Mouse (Mus musculus) c-Kit-positive CD71-positive TER-119-negative erythroid progenitor cells, embryonic 14.5 days (primary cell): ENCODE results near the gene Npas1.

Experiments
- DNase-seq: peaks from one replicate; pipeline ENCODE4 v3.0.0-alpha.2; 2013; ENCODE audit warnings: low read depth

Gene Npas1

GRCm38 (mm10) chr7:16468115-16468514 lies 9.4 kb downstream of the Npas1 start:
- no peak for DNase-seq

- peak; percentile 49 for DNase-seq
Measured at GRCm38 (mm10) chr7:16466565-16466964, 11.0 kb downstream of the Npas1 start.

DNA sequence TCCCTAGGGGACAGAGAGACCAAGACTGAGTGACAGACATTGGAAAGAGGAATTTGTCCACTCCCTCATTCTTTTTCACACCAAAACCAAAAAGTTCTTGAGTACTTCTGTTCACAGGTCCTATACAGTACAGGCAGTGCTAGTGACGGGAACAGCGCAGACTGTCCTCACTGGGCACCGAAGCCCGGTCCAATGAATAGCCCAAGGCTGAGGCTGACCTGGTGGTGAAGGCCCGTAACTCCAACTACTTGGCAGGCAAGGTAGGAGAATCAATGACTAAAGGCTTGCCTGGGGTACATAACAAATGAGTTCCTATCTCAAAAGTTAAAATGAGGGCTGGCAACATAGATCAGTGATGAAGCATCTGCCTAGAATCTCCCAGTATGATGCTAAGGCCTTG lies 12.0 kb downstream of the Npas1 start:
- DNase-seq = no peak

- DNase-seq = peak; percentile 51
Measured at GRCm38 (mm10) chr7:16465160-16465559, 12.4 kb downstream of the Npas1 start.

DNA sequence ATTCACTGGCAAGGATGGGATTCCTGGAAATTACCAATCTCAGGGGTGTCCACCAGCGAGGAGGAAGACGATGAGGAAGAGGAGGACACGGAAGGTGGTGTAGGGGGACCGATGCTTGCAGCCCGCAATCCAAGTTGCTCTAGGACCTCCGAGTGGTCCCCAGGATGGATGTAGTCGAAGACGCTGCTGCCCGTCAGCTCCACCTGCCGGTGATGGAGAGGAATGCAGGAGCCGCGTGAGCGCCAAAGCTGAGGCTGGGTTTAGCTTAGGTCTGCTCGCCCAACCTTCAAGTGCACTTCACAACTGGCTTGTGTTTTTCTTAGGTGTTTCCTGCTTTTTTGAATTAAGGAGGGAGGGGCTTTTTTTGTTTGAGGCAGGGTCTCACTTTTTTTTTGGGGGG lies 14.3 kb downstream of the Npas1 start:
- DNase-seq = peak; percentile 65

DNA sequence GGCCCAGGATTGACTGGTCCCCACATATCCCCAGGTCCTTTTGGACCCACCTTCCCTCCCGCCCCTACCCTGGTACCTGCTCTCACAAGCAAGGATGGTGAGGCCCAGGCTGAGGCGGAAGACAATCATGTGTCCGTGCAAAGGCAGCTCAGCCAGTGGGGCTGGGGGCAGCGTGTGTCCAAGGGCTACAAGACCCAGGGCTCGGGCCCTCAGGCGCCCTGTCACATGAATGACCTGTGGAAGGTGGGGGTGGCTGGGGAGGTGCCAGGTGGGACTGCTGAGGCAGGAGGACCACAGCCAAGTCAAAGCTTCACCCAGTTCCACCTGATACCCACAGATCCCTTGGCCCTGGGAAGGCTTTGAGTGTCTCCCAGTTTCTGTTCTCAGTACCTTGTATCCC lies 15.8 kb downstream of the Npas1 start:
- no peak for DNase-seq

- DNase-seq = no peak
Measured at GRCm38 (mm10) chr7:16461151-16461550, 16.4 kb downstream of the Npas1 start.

- DNase-seq = no peak
Measured at GRCm38 (mm10) chr7:16460566-16460965, 17.0 kb downstream of the Npas1 start.

DNA sequence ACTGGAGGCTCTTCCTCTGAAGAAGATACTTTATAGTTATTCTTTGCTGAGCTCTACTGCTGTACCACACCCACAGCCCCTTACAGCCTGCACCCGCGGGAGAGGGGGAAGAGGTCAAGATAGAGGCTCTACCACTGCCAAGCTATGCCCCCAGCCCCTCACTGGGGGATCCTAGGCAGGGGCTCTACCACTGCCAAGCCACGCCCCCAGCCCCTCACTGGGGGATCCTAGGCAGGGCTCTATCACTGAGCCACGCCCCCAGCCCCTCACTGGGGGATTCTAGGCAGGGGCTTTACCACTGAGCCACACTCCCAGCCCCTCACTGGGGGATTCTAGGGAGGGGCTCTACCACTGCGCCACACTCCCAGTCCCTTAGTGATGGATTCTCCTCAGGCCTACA lies 21.2 kb downstream of the Npas1 start:
- DNase-seq = no peak

GRCm38 (mm10) chr7:16455016-16455415 lies 22.5 kb downstream of the Npas1 start:
- no peak for DNase-seq

DNA sequence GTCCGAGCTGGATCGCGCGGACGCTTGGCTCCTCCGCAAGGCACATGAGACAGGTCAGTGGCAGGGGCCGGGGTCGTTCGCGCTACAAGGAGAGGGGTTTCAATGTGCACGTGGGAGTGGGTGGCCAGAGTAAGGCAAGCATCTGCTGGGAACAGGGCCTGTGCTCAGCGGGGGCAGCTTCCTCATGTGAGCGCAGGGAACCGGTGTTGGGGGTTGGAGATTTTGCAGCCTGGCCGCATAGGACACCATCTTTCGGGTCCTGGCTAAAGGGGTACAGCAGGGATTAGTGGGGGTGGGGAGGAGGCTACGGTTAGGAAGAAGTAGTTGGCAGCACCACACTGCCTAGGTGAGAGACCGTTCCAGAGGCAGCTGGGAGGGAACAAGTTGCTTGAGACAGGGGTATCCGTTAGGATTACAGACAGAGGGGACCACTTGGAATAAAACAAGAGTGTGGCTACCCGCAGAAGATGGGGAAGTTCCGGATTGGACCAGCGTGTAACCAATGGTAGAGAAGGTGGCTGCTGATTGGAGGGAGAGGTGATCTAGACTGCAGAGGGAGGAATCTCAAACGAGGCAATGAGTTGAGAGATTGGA lies 24.3 kb downstream of the Npas1 start:
- DNase-seq = peak; percentile 61

GRCm38 (mm10) chr7:16452587-16453073 lies 24.9 kb downstream of the Npas1 start, which contains the start of gene Tmem160:
Gene Tmem160 (plus strand): TSS chr7:16452779.
- peak; percentile 88 for DNase-seq

GRCm38 (mm10) chr7:16451656-16452055 lies 25.9 kb downstream of the Npas1 start:
- no peak for DNase-seq

- DNase-seq = peak; percentile 51
Measured at GRCm38 (mm10) chr7:16441241-16441640, 36.3 kb downstream of the Npas1 start.

GRCm38 (mm10) chr7:16435088-16435487 lies 42.4 kb downstream of the Npas1 start:
- no peak for DNase-seq

DNA sequence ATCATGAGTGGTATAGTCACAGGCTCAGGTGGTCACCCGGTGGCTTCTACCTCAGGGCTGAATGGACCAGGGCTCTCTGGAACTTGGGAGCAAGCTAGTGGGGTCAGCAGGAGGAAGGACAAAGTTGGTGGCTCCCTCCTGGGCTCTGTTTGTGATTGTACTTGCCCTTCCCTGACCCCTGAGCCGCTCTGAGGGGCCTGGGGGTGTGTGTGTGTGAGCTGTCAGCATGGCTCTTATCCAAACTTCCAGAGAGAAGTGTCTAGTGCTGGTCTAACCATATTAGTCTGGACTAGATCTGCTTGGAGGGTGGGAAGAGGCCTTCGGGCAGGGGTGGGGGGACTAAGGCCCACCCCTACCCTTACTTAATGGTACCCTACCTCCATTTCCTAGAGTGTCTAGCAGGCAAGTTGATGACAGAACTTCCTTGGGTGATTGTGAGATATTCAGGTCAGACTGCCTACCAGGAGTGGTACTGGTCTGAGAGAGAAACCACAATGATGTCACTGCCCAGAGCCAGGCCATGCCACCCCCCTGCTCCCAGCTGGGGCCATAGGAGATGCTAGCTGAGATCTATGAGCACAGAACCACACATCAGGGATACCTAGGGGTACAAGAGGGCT lies 44.1 kb downstream of the Npas1 start:
- no peak for DNase-seq

DNA sequence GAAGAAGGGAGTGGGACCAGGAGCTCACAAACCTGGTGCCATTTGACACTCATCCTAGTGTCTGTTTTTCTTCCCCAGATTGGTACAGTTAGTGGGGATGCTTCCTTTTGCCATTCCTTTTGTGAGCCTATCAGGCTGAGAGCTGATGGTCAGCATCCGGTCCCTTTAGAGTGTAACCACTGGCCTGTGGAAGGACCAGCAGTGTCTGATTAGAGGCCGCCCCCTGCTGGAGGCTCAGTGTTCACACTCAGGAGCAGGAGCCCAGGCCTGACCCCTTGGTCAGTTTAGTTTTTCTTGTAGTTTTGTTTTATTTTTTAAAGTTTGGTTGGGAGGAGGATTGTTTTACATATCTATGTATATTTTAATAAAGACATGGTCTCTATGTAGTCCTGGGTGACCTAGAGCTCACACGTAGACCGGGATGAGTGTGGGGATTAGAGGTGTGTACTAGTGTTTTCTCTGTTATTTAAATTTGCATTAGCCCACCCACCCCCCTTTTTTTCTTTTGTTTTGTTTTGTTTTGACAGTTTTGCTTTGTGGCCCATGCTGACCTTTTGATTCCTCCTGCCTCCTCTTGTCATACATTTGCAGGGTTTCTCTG lies 51.3 kb downstream of the Npas1 start:
- no peak for DNase-seq

- DNase-seq = no peak
Measured at GRCm38 (mm10) chr7:16425721-16426120, 51.8 kb downstream of the Npas1 start.

GRCm38 (mm10) chr7:16423731-16424130 lies 53.8 kb downstream of the Npas1 start:
- DNase-seq = no peak

- no peak for DNase-seq
Measured at GRCm38 (mm10) chr7:16422222-16422856, 55.2 kb downstream of the Npas1 start.

GRCm38 (mm10) chr7:16420493-16421118 lies 56.9 kb downstream of the Npas1 start:
- no peak for DNase-seq

DNA sequence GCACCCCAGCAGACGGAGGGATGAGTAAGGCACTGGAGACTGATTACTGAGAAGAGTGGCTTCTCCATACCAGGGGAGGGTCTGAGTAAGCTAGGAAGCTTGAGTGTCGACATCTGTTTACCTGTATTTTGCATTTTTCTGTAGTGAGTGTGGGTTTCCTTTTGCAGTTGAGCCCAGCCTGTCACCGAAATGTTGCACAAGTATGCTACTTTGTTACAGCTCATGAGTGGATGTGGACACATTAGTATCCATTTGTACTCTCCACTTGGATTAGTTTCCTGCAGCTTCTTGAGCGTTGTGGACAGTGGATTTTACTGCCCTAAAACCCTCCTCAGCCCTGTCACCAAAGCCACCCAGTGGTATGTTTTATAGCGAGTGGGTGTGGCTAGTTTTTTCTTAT lies 58.8 kb downstream of the Npas1 start:
- DNase-seq = no peak
